Mouse (Mus musculus) adrenal gland, adult 10 weeks (tissue): ENCODE measurements around the gene Olfr1415. TPM values are rescaled to one million over a fixed set of nuclear protein-coding genes. Genes with fewer than 3 reads are reported as not detected.

ENCODE experiments used
- polyA plus RNA-seq: library from polyadenylated mRNA; stranded (reverse); fragments of 350-450 nt; fragmentation: Illumina TruSeq; extraction: RNeasy Lipid Tissue Mini Kit (QIAGEN cat#74804); gene quantifications from one replicate; pipeline ENCODE4 v1.2.3, GENCODE M21; 2014; ENCODE audit warnings: low read depth, low replicate concordance

Gene Olfr1415
- polyA plus RNA-seq, result not detected

GRCm38 (mm10) chr1:92496001-92496400, at the start of gene Olfr1415:
Olfr1415 (minus strand) TSS chr1:92496101.

GRCm38 (mm10) chr1:92518561-92518960, 22.7 kb upstream of the Olfr1415 start, which contains the start of gene Olfr1414:
Olfr1414 (minus strand) TSS chr1:92518661.

GRCm38 (mm10) chr1:92485013-92485412, 10.9 kb downstream of the Olfr1415 start, which contains the start of gene Olfr1416:
Olfr1416 (minus strand) TSS chr1:92485113.

GRCm38 (mm10) chr1:92473165-92474041, 22.5 kb downstream of the Olfr1415 start, which contains the start of gene Ndufa10:
Ndufa10 (minus strand) TSS chr1:92473860.

Other genes starting within 250 kb of the Olfr1415 start
- gene Ndufa10, start 22.2 kb downstream of the Olfr1415 start, polyA plus RNA-seq, result 210 TPM
- gene Olfr1416, start 11.0 kb downstream of the Olfr1415 start, polyA plus RNA-seq, result not detected
- gene Olfr1414, start 22.6 kb upstream of the Olfr1415 start, polyA plus RNA-seq, result not detected
- gene Olfr1413, start 75.2 kb upstream of the Olfr1415 start, polyA plus RNA-seq, result not detected
- not detected for gene Olfr1412, start 89.7 kb upstream of the Olfr1415 start, polyA plus RNA-seq
- not detected for gene Olfr1411, start 98.3 kb upstream of the Olfr1415 start, polyA plus RNA-seq
- gene Olfr1410, start 109.7 kb upstream of the Olfr1415 start, polyA plus RNA-seq, result not detected
- not detected for gene Olfr12, start 121.7 kb upstream of the Olfr1415 start, polyA plus RNA-seq
- gene Cops9, start 145.9 kb upstream of the Olfr1415 start, polyA plus RNA-seq, result 108 TPM
- gene Otos, start 152.7 kb upstream of the Olfr1415 start, polyA plus RNA-seq, result not detected